Mouse (Mus musculus): Measurements from ENCODE around the gene Aagab. TPM values are rescaled to one million over a fixed set of nuclear protein-coding genes. Genes with fewer than 3 reads are reported as not detected.

The Aagab gene
- total and polyA plus RNA-seq, 2 experiments from 2014 or later = 12.9 to 23.5 TPM

DNA sequence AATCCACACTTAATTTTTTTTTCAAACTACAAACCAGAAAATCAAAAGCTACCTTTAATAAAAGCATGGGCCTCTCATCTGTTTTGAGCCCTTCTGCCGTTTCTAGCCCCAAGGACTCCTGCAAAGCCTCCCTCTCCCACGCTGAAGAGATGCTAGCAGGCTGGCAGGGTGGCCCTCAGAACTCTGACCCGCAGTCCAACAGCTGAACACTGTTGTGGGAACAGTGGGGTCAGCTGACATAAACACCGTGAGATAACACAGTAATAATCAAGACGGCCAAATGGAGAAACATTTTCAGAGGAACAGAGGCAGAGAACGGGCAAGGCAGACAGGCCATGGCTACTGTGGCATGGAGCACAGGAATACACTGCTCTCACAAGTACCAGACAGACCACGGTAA lies 60.3 kb downstream of the Aagab start:
- Histone ChIP-seq H3K4me3 (ENCODE audit: low read depth, low read length) (no peak overlapping the region), H3K4me1 (ENCODE audit: control insufficient read depth, insufficient read depth) (peaks cover 64% of the 10 kb centered on the region), H3K27me3 (ENCODE audit: control insufficient read depth, insufficient read depth, low read length) (no peaks in the 10 kb centered on the region), H3K36me3 (replicated peaks; ENCODE audit: control insufficient read depth, insufficient read depth, low read length) (0 out of 2 replicates have a peak, but pooled peaks cover 11% of the 10 kb centered on the region), H3K9me3 (replicated peaks; ENCODE audit: control insufficient read depth, low read length) (no peaks in the 10 kb centered on the region), H3K4me2 (ENCODE audit: low read depth, low read length) (no peak overlapping the region), H3K27ac (ENCODE audit: low read depth) (no peak overlapping the region; the same call in 1 of the 2 replicates), H3K9ac (replicated peaks; ENCODE audit: low read depth, low read length) (no peak overlapping the region)
- DNase-seq (ENCODE audit: low spot score) (no peak), ATAC-seq (ENCODE audit: insufficient read depth, low read depth) (no peak)
- 30% methylated on average over 7 of the region's 7 CpGs for WGBS
- no peak for TF ChIP-seq EP300 (IDR thresholded peaks at IDR 0.05; ENCODE audit: low read depth)
- no peak for TF ChIP-seq CTCF (IDR thresholded peaks at IDR 0.05; ENCODE audit: low read depth)

GRCm38 (mm10) chr9:63663222-63663621 lies 60.8 kb downstream of the Aagab start:
- H3K4me2 ChIP-seq (ENCODE audit: low read depth, low read length) = no peak overlapping the region
- no peak for TF ChIP-seq CTCF (IDR thresholded peaks at IDR 0.05; ENCODE audit: low read depth)
- TF ChIP-seq EP300 (IDR thresholded peaks at IDR 0.05; ENCODE audit: low read depth) = no peak
- no peaks in the 10 kb centered on the region for H3K27me3 ChIP-seq (ENCODE audit: control insufficient read depth, insufficient read depth, low read length)
- ATAC-seq (ENCODE audit: insufficient read depth, low read depth) (no peak), DNase-seq (ENCODE audit: low spot score) (no peak)
- H3K9ac ChIP-seq (replicated peaks; ENCODE audit: low read depth, low read length) = no peak overlapping the region
- H3K4me1 ChIP-seq (ENCODE audit: control insufficient read depth, insufficient read depth) = peaks cover 65% of the 10 kb centered on the region
- H3K27ac ChIP-seq (ENCODE audit: low read depth) = no peak overlapping the region
- 67% methylated on average over 10 of the region's 10 CpGs for WGBS
- H3K9me3 ChIP-seq (replicated peaks; ENCODE audit: control insufficient read depth, low read length) = no peaks in the 10 kb centered on the region
- 0 out of 2 replicates have a peak, but pooled peaks cover 11% of the 10 kb centered on the region for H3K36me3 ChIP-seq (replicated peaks; ENCODE audit: control insufficient read depth, insufficient read depth, low read length)
- H3K4me3 ChIP-seq (ENCODE audit: low read depth, low read length) = no peak overlapping the region

- 0 out of 2 replicates have a peak, but pooled peaks cover 11% of the 10 kb centered on the region for H3K36me3 ChIP-seq (replicated peaks; ENCODE audit: control insufficient read depth, insufficient read depth, low read length)
- ATAC-seq (ENCODE audit: insufficient read depth, low read depth) = no peak
- WGBS = 83% methylated on average over 2 of the region's 2 CpGs
Observed at GRCm38 (mm10) chr9:63664300-63664745, 61.9 kb downstream of the Aagab start.

DNA sequence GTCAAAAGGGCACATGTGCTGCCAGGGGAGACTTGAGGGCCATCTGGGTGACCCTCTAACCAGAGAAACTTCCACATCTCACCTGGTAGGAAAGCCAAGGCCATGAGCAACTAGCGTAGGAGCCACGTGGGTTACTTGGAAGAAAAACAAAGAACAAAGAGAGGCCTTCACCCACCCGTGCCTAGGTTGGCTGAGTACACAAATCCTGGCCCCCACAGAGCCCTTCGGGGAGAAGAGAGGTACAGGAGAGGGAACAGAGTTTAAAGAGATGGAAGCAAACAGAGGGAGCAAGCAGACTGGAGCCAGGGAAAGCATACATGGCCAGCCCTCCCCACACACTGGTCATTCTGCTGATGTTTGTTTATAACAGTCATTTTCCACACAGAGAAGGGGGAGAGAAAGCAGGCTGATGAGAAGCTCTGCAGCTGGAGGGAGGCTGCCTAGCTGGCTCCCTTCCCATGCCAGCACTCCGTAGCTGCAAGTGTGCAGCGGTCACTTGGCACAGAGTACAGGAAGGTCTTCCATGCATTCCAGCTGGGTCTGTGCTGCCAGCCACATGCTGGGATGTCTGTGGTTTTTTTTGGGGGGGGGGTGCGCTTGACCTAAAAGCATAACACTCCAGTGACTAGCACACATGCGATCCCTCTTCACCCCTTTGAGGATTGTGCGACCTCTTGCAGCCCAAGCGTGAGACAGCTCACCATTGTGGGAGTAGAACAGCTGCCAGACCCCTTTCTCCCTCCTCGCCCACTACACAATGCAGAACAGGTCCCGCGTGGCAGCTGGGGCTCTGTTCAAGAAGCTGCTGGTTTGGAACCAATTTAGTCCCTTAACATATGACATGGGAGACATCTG lies 62.6 kb downstream of the Aagab start:
- peak; percentile 50; the same call in 1 of the 2 replicates for ATAC-seq (ENCODE audit: insufficient read depth, low read depth)

More at GRCm38 (mm10) chr9:63664300-63664745, 61.9 kb downstream of the Aagab start:
- H3K9ac ChIP-seq (replicated peaks; ENCODE audit: low read depth, low read length) = no peak overlapping the region; the same call in 1 of the 2 replicates
- H3K4me2 ChIP-seq (ENCODE audit: low read depth, low read length) = no peak overlapping the region
- no peak for TF ChIP-seq CTCF (IDR thresholded peaks at IDR 0.05; ENCODE audit: low read depth)
- TF ChIP-seq EP300 (IDR thresholded peaks at IDR 0.05; ENCODE audit: low read depth) = no peak
- no peaks in the 10 kb centered on the region for H3K9me3 ChIP-seq (replicated peaks; ENCODE audit: control insufficient read depth, low read length)
- H3K4me3 ChIP-seq (ENCODE audit: low read depth, low read length) = no peak overlapping the region
- H3K27ac ChIP-seq (ENCODE audit: low read depth) = no peak overlapping the region
- no peak for DNase-seq (ENCODE audit: low spot score)
- H3K27me3 ChIP-seq (ENCODE audit: control insufficient read depth, insufficient read depth, low read length) = no peaks in the 10 kb centered on the region
- peaks cover 64% of the 10 kb centered on the region for H3K4me1 ChIP-seq (ENCODE audit: control insufficient read depth, insufficient read depth)

GRCm38 (mm10) chr9:63666612-63667372 lies 64.3 kb downstream of the Aagab start:
- TF ChIP-seq EP300 (IDR thresholded peaks at IDR 0.05; ENCODE audit: low read depth) (no peak; the same call in 1 of the 2 replicates), CTCF (IDR thresholded peaks at IDR 0.05; ENCODE audit: low read depth) (no peak)
- Histone ChIP-seq H3K27ac (ENCODE audit: low read depth) (peak overlapping the region; percentile 84), H3K9ac (replicated peaks; ENCODE audit: low read depth, low read length) (0 out of 2 replicates have a peak overlapping the region, but pooled peaks have one; percentile 20), H3K36me3 (replicated peaks; ENCODE audit: control insufficient read depth, insufficient read depth, low read length) (0 out of 2 replicates have a peak, but pooled peaks cover 8% of the 10 kb centered on the region), H3K4me1 (ENCODE audit: control insufficient read depth, insufficient read depth) (peaks cover 62% of the 10 kb centered on the region), H3K27me3 (ENCODE audit: control insufficient read depth, insufficient read depth, low read length) (no peaks in the 10 kb centered on the region), H3K4me3 (ENCODE audit: low read depth, low read length) (no peak overlapping the region), H3K4me2 (ENCODE audit: low read depth, low read length) (peak overlapping the region; percentile 27), H3K9me3 (replicated peaks; ENCODE audit: control insufficient read depth, low read length) (no peaks in the 10 kb centered on the region)
- peak; percentile 73 for ATAC-seq (ENCODE audit: insufficient read depth, low read depth)
- 21% methylated on average over 18 of the region's 18 CpGs for WGBS
- DNase-seq (ENCODE audit: low spot score) = peak; percentile 87

More for the DNA sequence above, 62.6 kb downstream of the Aagab start:
- Histone ChIP-seq H3K27me3 (ENCODE audit: control insufficient read depth, insufficient read depth, low read length) (no peaks in the 10 kb centered on the region), H3K4me1 (ENCODE audit: control insufficient read depth, insufficient read depth) (peaks cover 62% of the 10 kb centered on the region), H3K27ac (ENCODE audit: low read depth) (peak overlapping the region; percentile 23; the same call in 1 of the 2 replicates), H3K9ac (replicated peaks; ENCODE audit: low read depth, low read length) (no peak overlapping the region), H3K4me3 (ENCODE audit: low read depth, low read length) (no peak overlapping the region), H3K36me3 (replicated peaks; ENCODE audit: control insufficient read depth, insufficient read depth, low read length) (0 out of 2 replicates have a peak, but pooled peaks cover 11% of the 10 kb centered on the region), H3K4me2 (ENCODE audit: low read depth, low read length) (no peak overlapping the region), H3K9me3 (replicated peaks; ENCODE audit: control insufficient read depth, low read length) (no peaks in the 10 kb centered on the region)
- no peak for TF ChIP-seq EP300 (IDR thresholded peaks at IDR 0.05; ENCODE audit: low read depth)
- TF ChIP-seq CTCF (IDR thresholded peaks at IDR 0.05; ENCODE audit: low read depth) = no peak
- peak; percentile 61 for DNase-seq (ENCODE audit: low spot score)
- 44% methylated on average over 13 of the region's 13 CpGs for WGBS
